Mouse (Mus musculus) midbrain, postnatal 0 days (tissue): ENCODE results near the gene Ahctf1. TPM values are rescaled to one million over a fixed set of nuclear protein-coding genes. Genes with fewer than 3 reads are reported as not detected.

Experiments
- ATAC-seq: fragments of 200-750 bp; cut with Nextera tagmentation; 2 replicates; pipeline ENCODE4 v1.8.0; 2017; ENCODE audit warnings: moderate number of reproducible peaks, mild to moderate bottlenecking, moderate TSS enrichment, moderate library complexity; ENCODE audit not compliant: low FRiP score
- DNase-seq: peaks from one replicate; pipeline ENCODE4 v3.0.0-alpha.2; 2015; ENCODE audit warnings: low spot score
- H3K27ac ChIP-seq: fragments of 300-500 bp; sonication (generic); 2 replicates; pipeline ENCODE4 v1.5.1; 2014; ENCODE audit warnings: low read depth, mild to moderate bottlenecking, low read length, mixed read lengths
- H3K27me3 ChIP-seq: fragments of 300-500 bp; sonication (generic); 2 replicates; pipeline ENCODE4 v1.6.1; 2014; ENCODE audit warnings: low read length, control low read depth, mixed read lengths; ENCODE audit not compliant: insufficient read depth
- H3K36me3 ChIP-seq: fragments of 300-500 bp; sonication (generic); 2 replicates; pipeline ENCODE4 v1.6.1; 2014; ENCODE audit warnings: low read length, control low read depth, mixed read lengths; ENCODE audit not compliant: insufficient read depth
- H3K4me1 ChIP-seq: fragments of 300-500 bp; sonication (generic); 2 replicates; pipeline ENCODE4 v1.6.1; 2014; ENCODE audit warnings: mild to moderate bottlenecking, control low read depth, antibody characterized with exemption, low read length, mixed read lengths; ENCODE audit not compliant: insufficient read depth
- H3K4me2 ChIP-seq: fragments of 300-500 bp; sonication (generic); 2 replicates; pipeline ENCODE4 v1.6.1; 2014; ENCODE audit warnings: low read depth, mild to moderate bottlenecking, low read length, mixed read lengths; ENCODE audit not compliant: poor library complexity, severe bottlenecking
- H3K4me3 ChIP-seq: fragments of 300-500 bp; sonication (generic); 2 replicates; pipeline ENCODE4 v1.5.1; 2014; ENCODE audit warnings: low read depth, mild to moderate bottlenecking, low read length, moderate library complexity
- H3K9ac ChIP-seq: fragments of 300-500 bp; sonication (generic); replicated peaks from 2 replicates; pipeline ENCODE4 v1.6.1; 2014; ENCODE audit warnings: mild to moderate bottlenecking, low read length, moderate library complexity, mixed read lengths; ENCODE audit not compliant: poor library complexity, severe bottlenecking
- H3K9me3 ChIP-seq: fragments of 300-500 bp; sonication (generic); 2 replicates; pipeline ENCODE4 v1.6.1; 2016; ENCODE audit warnings: low read length, control low read depth
- CTCF ChIP-seq: IDR thresholded peaks from 2 replicates; pipeline ENCODE4 v1.5.1; 2016; ENCODE audit warnings: antibody characterized with exemption, mild to moderate bottlenecking
- WGBS: fragments of 180-500 bp; shearing (Covaris S2); extraction: QIAGEN DNeasy Blood & Tissue Kit; methylation state at CpG from one replicate; pipeline ENCODE4 v1.1.7; 2014; 5-methylcytosine and 5-hydroxymethylcytosine counted together
- polyA plus RNA-seq: library from polyadenylated mRNA; unstranded; fragments of >200 nt; fragmentation: Nextera tagmentation; extraction: Ambion mirVana; gene quantifications from 2 replicates; pipeline ENCODE4 v1.2.1, GENCODE M21; 2015
- total RNA-seq: library from RNA; depleted of rRNA; stranded (reverse); fragments of >200 nt; gene quantifications from 2 replicates; pipeline ENCODE4 v1.2.3, GENCODE M21; 2014

Gene Ahctf1
- total and polyA plus RNA-seq, 2 experiments from 2014 or later = 9.3 to 20.7 TPM

- no peak for ATAC-seq
- H3K4me3 ChIP-seq = no peak overlapping the region
- WGBS = 32% methylated on average over 3 of the region's 3 CpGs
- no peak for TF ChIP-seq CTCF
- no peak for DNase-seq
- H3K9me3 ChIP-seq = no peaks in the 10 kb centered on the region
- no peaks in the 10 kb centered on the region for H3K4me1 ChIP-seq
- H3K4me2 ChIP-seq = no peak overlapping the region
- no peaks in the 10 kb centered on the region for H3K36me3 ChIP-seq
- no peak overlapping the region for H3K27ac ChIP-seq
- no peaks in the 10 kb centered on the region for H3K27me3 ChIP-seq
- H3K9ac ChIP-seq = no peak overlapping the region
Observed at GRCm38 (mm10) chr1:179843981-179844380, 40.5 kb upstream of the Ahctf1 start.

DNA sequence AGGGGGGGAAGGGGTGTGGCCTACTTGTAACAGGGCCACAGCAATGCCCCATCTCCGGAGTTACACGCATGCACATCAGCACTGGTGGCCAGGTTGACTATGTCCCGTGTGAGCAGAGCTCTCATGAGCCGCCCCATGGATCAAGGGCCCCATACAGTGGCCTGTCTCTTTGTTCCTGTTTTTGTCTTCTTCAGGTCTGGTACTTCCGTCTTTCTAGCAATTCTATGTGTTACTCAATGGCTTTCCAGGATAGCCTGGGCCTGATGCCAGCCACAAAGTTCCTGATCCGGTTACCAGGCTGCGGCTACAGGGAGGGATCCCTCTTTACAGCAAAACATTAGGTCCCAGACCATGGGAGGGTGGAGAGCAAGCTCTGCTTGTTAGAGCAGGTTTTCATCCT lies 39.1 kb upstream of the Ahctf1 start:
- no peaks in the 10 kb centered on the region for H3K36me3 ChIP-seq
- ATAC-seq = no peak
- no peaks in the 10 kb centered on the region for H3K4me1 ChIP-seq
- peak; percentile 35 for DNase-seq
- H3K9ac ChIP-seq = no peak overlapping the region
- WGBS = 72% methylated on average over 7 of the region's 7 CpGs
- no peak overlapping the region for H3K4me2 ChIP-seq
- H3K27ac ChIP-seq = no peak overlapping the region
- H3K27me3 ChIP-seq = no peaks in the 10 kb centered on the region
- no peaks in the 10 kb centered on the region for H3K9me3 ChIP-seq
- no peak overlapping the region for H3K4me3 ChIP-seq
- TF ChIP-seq CTCF = no peak

DNA sequence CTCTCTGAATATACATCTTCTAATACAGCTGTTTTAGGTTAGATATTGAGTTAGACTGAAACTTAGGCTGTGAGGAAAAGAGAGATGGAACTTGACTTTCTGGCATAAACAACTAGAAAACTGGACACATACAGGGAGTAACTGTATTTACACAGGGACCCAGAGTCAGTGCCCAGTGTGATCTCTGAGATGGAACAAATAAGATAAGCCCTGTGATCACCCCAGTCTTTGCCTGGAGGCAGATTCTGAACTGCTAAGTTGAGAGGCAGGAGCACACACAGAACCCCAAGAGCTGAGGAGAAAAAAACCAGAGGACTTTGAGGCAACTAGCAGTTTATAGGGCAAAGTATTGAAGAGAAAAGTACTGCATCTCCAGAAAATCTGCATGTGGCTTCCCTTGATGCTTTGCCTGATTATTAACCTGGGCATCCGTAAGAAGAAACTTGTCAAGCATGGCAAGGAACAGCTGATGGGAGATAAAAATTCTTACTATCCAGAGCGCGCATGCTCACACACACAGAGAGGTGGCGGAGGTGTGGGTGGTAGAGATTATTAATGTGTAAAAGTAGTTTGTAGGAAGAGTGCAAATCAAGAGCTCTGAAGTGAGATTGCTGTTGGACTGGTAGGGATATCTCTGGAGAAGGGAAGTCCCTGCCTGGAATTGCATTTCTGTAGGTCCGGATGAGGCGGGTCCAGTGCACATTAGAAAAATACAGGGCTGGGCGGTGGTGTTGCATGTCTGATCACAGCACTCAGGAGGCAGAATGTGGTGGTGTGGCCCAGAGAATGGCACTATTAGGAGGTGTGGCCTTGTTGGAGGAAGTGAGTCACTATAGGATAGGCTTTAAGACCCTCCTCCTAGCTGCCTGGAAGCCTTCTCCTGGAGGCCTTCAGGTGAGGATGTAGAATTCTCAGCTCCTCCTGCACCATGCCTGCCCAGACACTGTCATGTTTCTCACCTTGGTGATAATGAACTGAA lies 33.2 kb upstream of the Ahctf1 start:
- H3K27ac ChIP-seq = no peak overlapping the region
- TF ChIP-seq CTCF = no peak
- ATAC-seq = no peak

GRCm38 (mm10) chr1:179835753-179836425 lies 32.4 kb upstream of the Ahctf1 start:
- TF ChIP-seq CTCF = no peak
- H3K4me1 ChIP-seq = no peaks in the 10 kb centered on the region
- H3K27me3 ChIP-seq = no peaks in the 10 kb centered on the region
- H3K9me3 ChIP-seq = no peaks in the 10 kb centered on the region
- H3K36me3 ChIP-seq = no peaks in the 10 kb centered on the region
- DNase-seq = no peak
- 93% methylated on average over 1 of the region's 1 CpGs for WGBS
- H3K27ac ChIP-seq = no peak overlapping the region
- ATAC-seq = no peak
- no peak overlapping the region for H3K9ac ChIP-seq
- H3K4me3 ChIP-seq = no peak overlapping the region
- no peak overlapping the region for H3K4me2 ChIP-seq

More for the DNA sequence above, 33.2 kb upstream of the Ahctf1 start:
- H3K9me3 ChIP-seq = no peaks in the 10 kb centered on the region
- no peak overlapping the region for H3K9ac ChIP-seq
- H3K36me3 ChIP-seq = no peaks in the 10 kb centered on the region
- H3K4me1 ChIP-seq = no peaks in the 10 kb centered on the region
- no peak for DNase-seq
- 91% methylated on average over 7 of the region's 7 CpGs for WGBS
- H3K27me3 ChIP-seq = no peaks in the 10 kb centered on the region
- H3K4me2 ChIP-seq = no peak overlapping the region
- no peak overlapping the region for H3K4me3 ChIP-seq

- no peak for ATAC-seq
- no peak for DNase-seq
- Histone ChIP-seq H3K27me3 (no peaks in the 10 kb centered on the region), H3K4me1 (no peaks in the 10 kb centered on the region), H3K27ac (no peak overlapping the region), H3K4me2 (no peak overlapping the region), H3K4me3 (no peak overlapping the region), H3K9ac (no peak overlapping the region), H3K9me3 (no peaks in the 10 kb centered on the region), H3K36me3 (no peaks in the 10 kb centered on the region)
- TF ChIP-seq CTCF = no peak
- WGBS = 79% methylated on average over 1 of the region's 1 CpGs
Observed at GRCm38 (mm10) chr1:179833596-179833995, 30.1 kb upstream of the Ahctf1 start.
